In genomic region chr8:100850822-100851437, GRCm38 (mm10) we compare ENCODE assay signal across 9 mouse cellular contexts.
A peak's percentile ranks its signal among the peaks of the same experiment; 100 is the strongest.
DNase-seq lines count a peak whose midpoint lies in the region; ATAC-seq and TF ChIP-seq lines count a peak whose summit lies in the region.
"Had no signal": no experiment of that assay in that cellular context is flagged by ENCODE, and none has a peak within 500 bp of the region (broad histone marks: within the 10 kb centered on the region; RNA-seq: fewer than 3 reads in every experiment).

No protein-coding gene starts in this region.

- H3K9ac ChIP-seq in kidney, embryonic 14.5 days (ENCODE audit: low read depth, low read length) = no peak overlapping the region
- H3K9ac ChIP-seq in stomach, postnatal 0 days (ENCODE audit: low read length) = no peak overlapping the region
- H3K9ac ChIP-seq: embryonic facial prominence, embryonic 12.5 days had no signal

- no peak for TF ChIP-seq EP300 in stomach, postnatal 0 days (optimal IDR thresholded peaks at IDR 0.05)

- no peaks in the 10 kb centered on the region for H3K4me1 ChIP-seq in kidney, embryonic 14.5 days (ENCODE audit: control insufficient read depth, insufficient read depth, low read length)
- no peaks in the 10 kb centered on the region for H3K4me1 ChIP-seq in forebrain, embryonic 10.5 days
- no peaks in the 10 kb centered on the region for H3K4me1 ChIP-seq in stomach, postnatal 0 days (replicated peaks; ENCODE audit: control insufficient read depth, insufficient read depth)
- H3K4me1 ChIP-seq: embryonic facial prominence, embryonic 12.5 days had no signal

- H3K9me3 ChIP-seq in kidney, embryonic 14.5 days (ENCODE audit: control insufficient read depth, low read length) = no peaks in the 10 kb centered on the region
- no peaks in the 10 kb centered on the region for H3K9me3 ChIP-seq in forebrain, embryonic 10.5 days
- no peaks in the 10 kb centered on the region for H3K9me3 ChIP-seq in stomach, postnatal 0 days (ENCODE audit: control insufficient read depth, low read length)
- H3K9me3 ChIP-seq: embryonic facial prominence, embryonic 12.5 days had no signal

- no peaks in the 10 kb centered on the region for H3K36me3 ChIP-seq in kidney, embryonic 14.5 days (ENCODE audit: control insufficient read depth, insufficient read depth, low read length)
- no peaks in the 10 kb centered on the region for H3K36me3 ChIP-seq in forebrain, embryonic 10.5 days (replicated peaks)
- no peaks in the 10 kb centered on the region for H3K36me3 ChIP-seq in stomach, postnatal 0 days (ENCODE audit: control insufficient read depth, insufficient read depth, low read length)
- H3K36me3 ChIP-seq: embryonic facial prominence, embryonic 12.5 days had no signal

- H3K4me3 ChIP-seq in kidney, embryonic 14.5 days (ENCODE audit: low read length) = no peak overlapping the region
- no peak overlapping the region for H3K4me3 ChIP-seq in forebrain, embryonic 10.5 days
- no peak overlapping the region for H3K4me3 ChIP-seq in stomach, postnatal 0 days (ENCODE audit: low read depth, low read length)
- H3K4me3 ChIP-seq: embryonic facial prominence, embryonic 12.5 days had no signal

- no peak overlapping the region for H3K27ac ChIP-seq in kidney, embryonic 14.5 days (ENCODE audit: low read depth, low read length)
- H3K27ac ChIP-seq in forebrain, embryonic 10.5 days = no peak overlapping the region
- no peak overlapping the region for H3K27ac ChIP-seq in stomach, postnatal 0 days (replicated peaks)
- H3K27ac ChIP-seq: embryonic facial prominence, embryonic 12.5 days had no signal

- H3K27me3 ChIP-seq in kidney, embryonic 14.5 days (ENCODE audit: control insufficient read depth, insufficient read depth, low read length) = no peaks in the 10 kb centered on the region
- H3K27me3 ChIP-seq in forebrain, embryonic 10.5 days (ENCODE audit: poor library complexity, severe bottlenecking) = no peaks in the 10 kb centered on the region
- H3K27me3 ChIP-seq in stomach, postnatal 0 days (ENCODE audit: control insufficient read depth, insufficient read depth, low read length) = no peaks in the 10 kb centered on the region
- H3K27me3 ChIP-seq: embryonic facial prominence, embryonic 12.5 days had no signal

- H3K4me2 ChIP-seq in kidney, embryonic 14.5 days (replicated peaks; ENCODE audit: low read depth, low read length) = no peak overlapping the region
- no peak overlapping the region for H3K4me2 ChIP-seq in stomach, postnatal 0 days (replicated peaks; ENCODE audit: low read depth)
- H3K4me2 ChIP-seq: embryonic facial prominence, embryonic 12.5 days had no signal

- peak; percentile 10 for DNase-seq in kidney, postnatal 14 days
- DNase-seq in adipocyte (ENCODE audit: low spot score) = peak; percentile 62
- DNase-seq in forebrain, embryonic 10.5 days (ENCODE audit: extremely low spot score, low spot score) = peak; percentile 34
- DNase-seq in large intestine, adult 2 months (ENCODE audit: low read depth, low spot score) = peak; percentile 3
- peak; percentile 1 for DNase-seq in lung, postnatal 36 days
- peak; percentile 32 for DNase-seq in stomach, postnatal 0 days (ENCODE audit: low spot score)
- DNase-seq in T-cell, adult 2 months (ENCODE audit: low spot score) = no peak

- WGBS in kidney, embryonic 14.5 days = 46% methylated on average over 2 of the region's 2 CpGs
- WGBS in forebrain, embryonic 10.5 days = 52% methylated on average over 2 of the region's 2 CpGs
- 44% methylated on average over 2 of the region's 2 CpGs for WGBS in large intestine, adult 2 months
- 45% methylated on average over 2 of the region's 2 CpGs for WGBS in stomach, postnatal 0 days

- no peak for ATAC-seq in kidney, embryonic 14.5 days (ENCODE audit: low FRiP score, low TSS enrichment)
- no peak for ATAC-seq in stomach, postnatal 0 days (ENCODE audit: low FRiP score, low TSS enrichment)

- peak; percentile 91 for TF ChIP-seq CTCF in stomach, postnatal 0 days (IDR thresholded peaks at IDR 0.05; ENCODE audit: low read depth)
